Mouse (Mus musculus): ENCODE measurements around the gene Nup43.

- TF ChIP-seq POLR2A (IDR thresholded peaks at IDR 0.05; ENCODE audit: extremely low read depth, insufficient read depth, low read length) (no peak), CTCF (IDR thresholded peaks at IDR 0.05; ENCODE audit: low read depth, low read length) (no peak)
Observed at GRCm38 (mm10) chr10:7727011-7727410, 59.7 kb downstream of the Nup43 start.
